Mouse (Mus musculus): Measurements from ENCODE around the gene Gm43302.
"Not testable (repeated sequence)": the region's sequence is repeated elsewhere in the genome, so short reads cannot be mapped to it uniquely, and the experiment has no call there.

The Gm43302 gene

DNA sequence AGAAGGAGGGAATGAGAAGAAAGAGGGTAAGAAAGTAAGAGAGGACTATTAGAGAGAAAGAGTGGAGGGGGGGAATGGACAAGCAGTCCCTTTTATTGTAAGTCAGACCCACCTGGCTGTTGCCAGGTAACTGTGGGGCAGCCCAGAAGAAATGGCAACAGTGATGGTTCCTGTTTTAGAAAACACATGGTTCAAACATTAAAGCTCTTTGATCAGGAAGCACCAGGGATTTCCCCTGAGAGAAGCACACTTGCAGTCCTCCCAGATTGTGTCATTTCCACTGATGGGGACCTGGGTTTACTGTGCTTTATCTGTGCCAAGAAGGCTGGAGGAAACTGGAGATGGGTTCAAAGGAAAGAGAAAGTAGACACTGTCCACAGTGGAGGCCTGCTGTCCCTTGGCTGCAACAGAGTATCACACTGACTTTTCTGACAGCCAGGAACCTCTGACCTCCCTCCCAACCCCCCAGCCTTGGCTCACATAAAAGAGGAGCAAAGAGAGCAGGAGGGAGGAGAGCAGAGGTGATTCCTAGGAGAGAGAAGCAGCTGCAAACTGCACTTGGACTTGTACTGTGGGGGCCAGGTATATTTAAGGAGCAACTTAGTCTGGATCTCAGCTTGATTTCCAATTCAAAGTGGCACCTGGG is 95.5 kb downstream of the Gm43302 start:
- DNase-seq = not testable (repeated sequence)

DNA sequence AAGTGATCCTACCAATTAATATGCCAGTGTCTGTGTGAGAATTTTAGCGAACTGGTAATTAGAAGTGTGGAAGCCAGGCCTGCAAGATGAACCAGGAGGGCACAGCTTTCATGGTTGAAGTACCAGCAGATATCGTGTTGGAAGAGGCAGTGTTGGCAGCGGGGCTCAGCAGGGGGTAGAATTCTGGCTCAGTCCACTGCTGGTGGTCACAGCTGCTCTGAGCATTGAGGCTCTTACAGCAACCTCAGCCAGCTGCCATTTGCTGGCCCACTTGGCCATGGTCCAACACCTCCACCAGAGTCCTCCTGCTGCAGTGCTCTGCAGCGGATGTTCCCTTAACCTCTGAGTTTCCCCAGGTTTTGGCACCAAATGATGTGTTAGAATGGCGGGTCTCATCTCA is 97.2 kb downstream of the Gm43302 start:
- not testable (repeated sequence) for DNase-seq

DNA sequence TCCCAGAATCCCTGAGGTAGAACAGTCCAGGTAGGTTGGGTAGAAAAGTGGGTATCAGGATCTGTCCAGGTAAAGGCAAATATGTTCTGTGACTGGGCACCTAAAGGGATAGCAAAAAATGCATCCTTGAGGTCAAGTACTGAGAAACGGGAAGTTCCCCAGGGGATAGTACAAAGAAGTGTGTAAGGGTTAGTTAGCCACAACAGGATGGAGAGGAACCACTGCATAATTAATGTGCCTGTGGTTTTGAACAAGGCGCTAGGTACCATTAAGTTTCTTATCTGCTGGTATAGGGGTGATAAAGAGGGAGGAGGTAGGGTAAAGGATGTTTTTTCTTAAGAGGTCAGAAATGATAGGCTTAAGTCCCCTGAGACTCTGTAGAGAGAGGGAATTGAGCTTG is 101.0 kb downstream of the Gm43302 start:
- DNase-seq = not testable (repeated sequence)

GRCm38 (mm10) chr5:105181446-105181845 is 112.0 kb downstream of the Gm43302 start:
- DNase-seq = no peak

All from kidney, adult 11 months (tissue).